Mouse (Mus musculus) midbrain, embryonic 11.5 days (tissue): ENCODE measurements at regions not wholly inside any gene's neighbourhood (a gene's known extent, or its start where the extent isn't known, plus 50 kb on each side); places are given as distances from the start of the nearest gene placed in this dataset.

Experiments used
- ATAC-seq: fragments of 200-750 bp; cut with Nextera tagmentation; 2 replicates; pipeline ENCODE4 v1.8.0; 2017; ENCODE audit warnings: moderate TSS enrichment, moderate library complexity; ENCODE audit not compliant: low FRiP score
- DNase-seq: peaks from one replicate; pipeline ENCODE4 v3.0.0; 2015; ENCODE audit warnings: low spot score; ENCODE audit errors: missing footprints
- H3K27ac ChIP-seq: fragments of 300-500 bp; sonication (generic); 2 replicates; pipeline ENCODE4 v1.5.1; 2014; ENCODE audit warnings: low read depth, low read length
- H3K27me3 ChIP-seq: fragments of 300-500 bp; sonication (generic); 2 replicates; pipeline ENCODE4 v1.6.1; 2014; ENCODE audit warnings: mild to moderate bottlenecking, low read length, moderate library complexity, mixed read lengths; ENCODE audit not compliant: control insufficient read depth, insufficient read depth
- H3K36me3 ChIP-seq: fragments of 300-500 bp; sonication (generic); 2 replicates; pipeline ENCODE4 v1.6.1; 2014; ENCODE audit warnings: mild to moderate bottlenecking, low read length, moderate library complexity, mixed read lengths; ENCODE audit not compliant: control insufficient read depth, insufficient read depth
- H3K4me1 ChIP-seq: fragments of 300-500 bp; sonication (generic); 2 replicates; pipeline ENCODE4 v1.6.1; 2014; ENCODE audit warnings: low read length; ENCODE audit not compliant: control insufficient read depth, insufficient read depth
- H3K4me2 ChIP-seq: fragments of 300-500 bp; sonication (generic); 2 replicates; pipeline ENCODE4 v1.6.1; 2014; ENCODE audit warnings: mild to moderate bottlenecking, moderate library complexity
- H3K4me3 ChIP-seq: fragments of 300-500 bp; sonication (generic); 2 replicates; pipeline ENCODE4 v1.5.1; 2014; ENCODE audit warnings: low read depth, low read length
- H3K9ac ChIP-seq: fragments of 300-500 bp; sonication (generic); 2 replicates; pipeline ENCODE4 v1.6.1; 2014; ENCODE audit warnings: low read length
- H3K9me3 ChIP-seq: fragments of 300-500 bp; sonication (generic); 2 replicates; pipeline ENCODE4 v1.6.1; 2016; ENCODE audit warnings: low read length; ENCODE audit not compliant: control insufficient read depth
- WGBS: fragments of 180-500 bp; shearing (Covaris S2); extraction: QIAGEN DNeasy Blood & Tissue Kit; methylation state at CpG from one replicate; pipeline ENCODE4 v1.1.7; 2014; 5-methylcytosine and 5-hydroxymethylcytosine counted together

DNA sequence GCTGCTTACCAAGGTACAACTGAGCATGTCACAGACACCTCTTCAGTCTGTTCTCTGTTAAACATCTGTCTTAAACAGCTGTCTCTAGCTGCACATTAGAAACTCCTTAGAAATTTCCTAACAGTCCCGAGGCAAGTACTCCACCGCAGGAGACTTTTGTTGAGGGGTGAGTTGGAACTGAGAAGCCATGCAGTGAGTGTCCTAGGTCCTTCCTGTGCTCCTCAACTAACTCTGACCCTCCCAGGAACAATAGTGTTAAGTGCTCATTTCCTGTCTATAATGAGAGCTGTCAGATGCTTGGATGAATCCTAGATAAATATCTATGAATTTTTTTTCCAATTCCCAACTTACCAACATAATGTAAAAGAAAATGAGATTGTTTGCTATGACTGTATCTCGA, 141.1 kb downstream of the Slc35b3 start:
- H3K36me3 ChIP-seq = no peaks in the 10 kb centered on the region
- ATAC-seq (no peak), DNase-seq (no peak)
- no peaks in the 10 kb centered on the region for H3K4me1 ChIP-seq
- no peak overlapping the region for H3K9ac ChIP-seq
- H3K27me3 ChIP-seq = no peaks in the 10 kb centered on the region
- WGBS = 89% methylated on average over 3 of the region's 3 CpGs
- H3K9me3 ChIP-seq = no peaks in the 10 kb centered on the region
- H3K27ac ChIP-seq = no peak overlapping the region
- no peak overlapping the region for H3K4me3 ChIP-seq
- H3K4me2 ChIP-seq = no peak overlapping the region

DNA sequence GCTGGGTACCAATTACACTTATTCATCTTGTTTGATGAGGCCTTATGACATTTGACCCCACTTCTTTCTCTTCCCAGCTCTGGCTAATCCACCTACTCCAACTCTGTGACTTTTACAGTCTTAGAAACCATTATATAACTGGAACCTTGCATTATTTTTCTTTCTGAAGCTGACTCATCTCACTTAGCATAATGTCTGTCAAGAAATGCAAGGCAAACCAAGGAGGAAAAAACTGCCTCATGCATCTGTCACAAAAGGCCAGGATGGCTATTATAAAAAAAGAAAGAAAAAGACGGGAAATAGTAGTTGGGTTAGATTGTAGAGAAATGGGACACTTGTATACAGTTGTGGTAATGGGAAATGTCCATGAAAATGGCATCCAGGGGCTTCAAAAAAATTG, 141.9 kb downstream of the Slc35b3 start:
- H3K27me3 ChIP-seq = no peaks in the 10 kb centered on the region
- H3K36me3 ChIP-seq = no peaks in the 10 kb centered on the region
- DNase-seq (no peak), ATAC-seq (no peak)
- H3K4me2 ChIP-seq = no peak overlapping the region
- WGBS = 92% methylated on average over 1 of the region's 1 CpGs
- H3K4me1 ChIP-seq = no peaks in the 10 kb centered on the region
- H3K9ac ChIP-seq = no peak overlapping the region
- no peak overlapping the region for H3K4me3 ChIP-seq
- no peak overlapping the region for H3K27ac ChIP-seq
- no peaks in the 10 kb centered on the region for H3K9me3 ChIP-seq

DNA sequence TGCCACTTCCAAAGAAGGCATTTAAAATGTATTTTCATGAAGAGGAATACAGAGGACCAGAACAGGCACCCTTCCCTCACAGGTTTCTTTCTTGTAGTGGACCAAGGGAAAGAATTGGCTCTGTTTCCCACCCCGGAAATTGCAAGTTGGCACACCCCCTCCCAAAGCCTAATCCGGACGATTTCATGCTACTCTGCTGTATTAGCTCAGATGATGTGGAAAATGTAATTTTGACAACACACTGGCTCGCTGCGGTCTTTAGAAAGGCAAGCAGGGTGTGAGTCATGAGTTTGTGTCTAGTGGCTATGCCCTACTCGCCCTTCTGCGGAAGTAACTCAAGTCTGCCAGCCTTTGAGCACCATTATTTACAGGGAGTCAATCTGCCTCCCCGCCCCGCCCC, 144.4 kb downstream of the Slc35b3 start:
- Histone ChIP-seq H3K27me3 (no peaks in the 10 kb centered on the region), H3K4me2 (no peak overlapping the region), H3K4me1 (no peaks in the 10 kb centered on the region), H3K4me3 (no peak overlapping the region), H3K9me3 (no peaks in the 10 kb centered on the region), H3K27ac (no peak overlapping the region), H3K9ac (no peak overlapping the region), H3K36me3 (no peaks in the 10 kb centered on the region)
- no peak for ATAC-seq
- WGBS = 83% methylated on average over 9 of the region's 9 CpGs
- DNase-seq = no peak

DNA sequence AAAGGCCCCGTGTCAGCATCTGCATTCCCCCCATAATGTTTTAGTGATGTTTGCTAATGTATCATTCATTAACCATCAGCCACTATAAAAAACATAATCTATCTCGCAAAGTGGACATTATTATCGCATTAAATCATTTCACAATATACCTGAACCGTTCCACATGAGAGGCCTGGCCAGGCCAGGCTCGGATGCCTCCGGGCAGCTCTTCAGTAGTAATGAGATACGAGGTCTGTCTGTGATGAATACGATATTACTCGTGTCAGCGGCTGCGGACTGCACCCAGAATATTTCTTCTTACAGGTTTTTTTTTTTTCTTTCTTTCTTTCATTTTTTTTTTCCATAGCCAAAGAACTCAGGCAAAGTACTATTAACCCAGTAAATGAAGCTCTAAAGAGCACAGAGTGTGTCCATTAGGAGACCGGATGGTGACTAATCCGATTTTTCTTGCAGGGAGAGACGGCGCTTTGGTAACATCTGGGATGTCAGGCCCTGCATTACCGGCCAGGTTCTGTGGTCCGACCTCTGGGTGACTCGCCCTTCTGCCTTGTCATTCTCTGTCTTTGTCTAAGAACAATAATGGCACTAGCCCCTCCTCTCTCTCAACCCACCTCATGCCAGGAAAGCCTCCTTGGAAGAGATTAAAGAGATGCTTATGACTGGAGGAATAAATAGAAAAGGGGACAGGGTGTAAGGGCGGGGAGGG, 145.5 kb downstream of the Slc35b3 start:
- no peak overlapping the region for H3K4me2 ChIP-seq
- WGBS = 72% methylated on average over 19 of the region's 19 CpGs
- peak; percentile 30; the same call in 1 of the 2 replicates for ATAC-seq
- H3K36me3 ChIP-seq = no peaks in the 10 kb centered on the region
- no peak overlapping the region for H3K27ac ChIP-seq
- no peaks in the 10 kb centered on the region for H3K27me3 ChIP-seq
- H3K9me3 ChIP-seq = no peaks in the 10 kb centered on the region
- H3K4me1 ChIP-seq = no peaks in the 10 kb centered on the region
- DNase-seq = no peak
- no peak overlapping the region for H3K4me3 ChIP-seq
- no peak overlapping the region for H3K9ac ChIP-seq

DNA sequence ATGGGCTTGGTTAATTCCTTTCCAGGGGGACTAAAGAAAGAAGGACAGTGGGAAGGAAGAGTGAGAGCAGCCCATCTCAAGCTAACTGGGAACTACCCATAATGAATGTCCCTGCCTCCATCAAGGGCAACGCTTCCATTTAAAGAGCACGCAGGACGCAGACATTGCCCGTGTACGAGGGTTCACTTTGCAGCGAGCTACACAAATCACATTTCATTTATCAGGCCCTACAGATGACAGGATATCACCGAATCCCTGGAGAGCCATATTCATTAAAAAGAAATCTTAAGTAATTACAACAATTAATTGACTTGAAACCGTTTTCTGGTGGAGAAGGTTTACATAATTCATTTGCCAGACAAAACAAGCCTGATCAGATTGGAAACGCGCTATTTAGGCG, 139.7 kb upstream of the Eef1e1 start:
- no peak overlapping the region for H3K9ac ChIP-seq
- no peak overlapping the region for H3K4me2 ChIP-seq
- H3K4me1 ChIP-seq = no peaks in the 10 kb centered on the region
- ATAC-seq = no peak
- H3K27ac ChIP-seq = no peak overlapping the region
- H3K27me3 ChIP-seq = no peaks in the 10 kb centered on the region
- H3K4me3 ChIP-seq = no peak overlapping the region
- no peak for DNase-seq
- no peaks in the 10 kb centered on the region for H3K36me3 ChIP-seq
- H3K9me3 ChIP-seq = no peaks in the 10 kb centered on the region
- 92% methylated on average over 11 of the region's 11 CpGs for WGBS

DNA sequence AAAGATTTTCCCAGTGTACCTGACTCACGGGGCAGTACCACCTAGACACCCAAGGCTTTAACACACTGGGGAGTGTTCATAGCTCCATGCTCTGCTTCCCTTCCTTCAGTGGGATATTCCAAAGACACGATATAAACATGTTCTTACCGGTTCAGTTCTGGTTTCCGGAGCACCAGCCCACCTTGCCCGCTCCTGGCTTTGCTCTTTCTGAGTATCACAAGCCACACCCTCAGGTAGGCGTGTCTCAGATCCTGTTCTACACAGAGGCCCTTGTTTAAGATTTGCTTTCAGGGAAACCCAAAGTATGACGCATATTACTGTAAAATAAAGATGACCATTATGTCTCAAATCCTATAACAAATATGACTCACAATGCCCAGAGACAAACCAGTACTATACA, 134.6 kb upstream of the Eef1e1 start:
- ATAC-seq = no peak
- no peak overlapping the region for H3K9ac ChIP-seq
- no peaks in the 10 kb centered on the region for H3K27me3 ChIP-seq
- no peaks in the 10 kb centered on the region for H3K36me3 ChIP-seq
- H3K27ac ChIP-seq = no peak overlapping the region
- no peak overlapping the region for H3K4me2 ChIP-seq
- WGBS = 46% methylated on average over 7 of the region's 7 CpGs
- DNase-seq = peak; percentile 69
- no peak overlapping the region for H3K4me3 ChIP-seq
- no peaks in the 10 kb centered on the region for H3K9me3 ChIP-seq
- H3K4me1 ChIP-seq = no peaks in the 10 kb centered on the region

DNA sequence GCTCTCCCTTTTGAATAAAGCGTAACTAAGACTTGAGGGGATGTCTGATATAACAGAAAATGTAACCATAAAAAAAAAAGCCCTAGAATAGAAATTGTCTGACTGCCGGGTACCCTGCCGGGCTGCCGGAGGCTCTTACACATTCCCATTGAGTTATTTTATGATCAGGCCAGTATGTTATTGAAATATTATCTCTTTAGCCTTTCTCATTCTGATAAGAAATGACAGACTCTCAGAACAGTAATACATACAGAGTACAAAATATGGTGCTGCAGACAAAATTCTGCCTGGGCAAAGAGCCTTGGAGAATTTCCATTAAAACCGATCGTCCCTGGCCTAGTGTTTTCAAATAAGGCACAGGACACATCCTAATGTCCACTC, 121.8 kb upstream of the Eef1e1 start:
- Histone ChIP-seq H3K9me3 (no peaks in the 10 kb centered on the region), H3K4me1 (peaks cover 8% of the 10 kb centered on the region), H3K4me2 (no peak overlapping the region), H3K36me3 (no peaks in the 10 kb centered on the region), H3K27me3 (no peaks in the 10 kb centered on the region), H3K4me3 (no peak overlapping the region), H3K9ac (no peak overlapping the region), H3K27ac (no peak overlapping the region)
- ATAC-seq (no peak), DNase-seq (peak; percentile 71)
- 59% methylated on average over 6 of the region's 6 CpGs for whole genome bisulfite sequencing

DNA sequence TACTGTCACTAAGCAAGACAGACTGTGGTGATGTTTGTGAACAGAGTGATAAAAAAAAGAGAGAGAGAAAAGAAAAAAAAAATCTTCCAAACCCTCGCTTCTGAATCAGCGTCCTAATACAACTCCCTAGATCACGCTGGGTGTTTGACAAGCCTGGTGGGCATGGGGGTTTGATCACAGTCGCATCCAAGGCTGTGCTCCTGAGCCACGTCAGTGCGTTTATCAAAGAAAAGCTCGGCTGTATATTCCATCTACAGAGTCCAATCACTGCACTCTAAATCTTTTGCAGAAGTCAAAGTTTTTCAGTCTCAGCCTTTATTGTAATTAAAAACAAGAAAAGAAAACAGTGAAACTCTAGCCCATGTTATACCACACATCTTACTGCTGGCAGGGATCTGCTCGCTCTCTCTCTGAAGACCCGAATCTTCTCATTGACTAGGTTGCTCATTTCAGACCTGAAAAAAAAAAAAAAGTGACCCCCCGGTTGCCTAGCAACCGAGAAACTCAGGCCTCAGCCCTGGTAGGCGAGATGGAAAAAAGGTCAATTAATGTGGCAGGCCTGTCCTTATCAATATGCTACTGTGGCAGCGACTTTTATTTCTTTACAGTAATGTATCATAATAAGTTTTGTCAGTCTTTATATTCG, 121.2 kb upstream of the Eef1e1 start:
- Histone ChIP-seq H3K27ac (no peak overlapping the region), H3K27me3 (no peaks in the 10 kb centered on the region), H3K4me2 (no peak overlapping the region; the same call in 1 of the 2 replicates), H3K9ac (no peak overlapping the region), H3K9me3 (no peaks in the 10 kb centered on the region), H3K4me3 (no peak overlapping the region), H3K4me1 (peaks cover 8% of the 10 kb centered on the region), H3K36me3 (no peaks in the 10 kb centered on the region)
- DNase-seq (peak; percentile 89), ATAC-seq (peak; percentile 67)
- 43% methylated on average over 14 of the region's 14 CpGs for WGBS

DNA sequence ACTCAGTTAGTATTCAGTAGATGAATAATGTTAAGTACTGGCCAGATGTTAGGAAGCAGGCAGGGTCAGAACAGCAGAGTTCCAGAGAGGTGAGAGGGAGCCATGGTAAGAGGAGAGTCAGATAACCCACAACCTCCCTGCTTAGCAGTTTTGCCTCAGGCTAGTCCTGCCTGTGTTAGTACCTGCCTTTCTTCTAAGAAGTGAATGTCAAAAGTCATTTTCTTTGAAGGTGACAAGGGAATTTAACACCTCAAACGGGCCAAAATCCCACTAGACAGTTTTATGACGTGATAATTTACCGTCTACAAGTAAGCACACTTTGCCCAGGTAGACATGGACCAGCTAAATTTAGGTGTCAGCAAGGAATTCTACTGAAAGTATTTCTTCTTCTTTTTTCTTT, 117.7 kb upstream of the Eef1e1 start:
- H3K4me3 ChIP-seq = no peak overlapping the region
- no peak overlapping the region for H3K27ac ChIP-seq
- H3K9me3 ChIP-seq = no peaks in the 10 kb centered on the region
- H3K4me1 ChIP-seq = peaks cover 8% of the 10 kb centered on the region
- DNase-seq (no peak), ATAC-seq (no peak)
- no peaks in the 10 kb centered on the region for H3K36me3 ChIP-seq
- 92% methylated on average over 3 of the region's 3 CpGs for WGBS
- no peak overlapping the region for H3K4me2 ChIP-seq
- H3K27me3 ChIP-seq = no peaks in the 10 kb centered on the region
- no peak overlapping the region for H3K9ac ChIP-seq
